Mouse (Mus musculus): Measurements from ENCODE around the gene Skp2. TPM values are rescaled to one million over a fixed set of nuclear protein-coding genes. Genes with fewer than 3 reads are reported as not detected.
"Not testable (repeated sequence)": the region's sequence is repeated elsewhere in the genome, so short reads cannot be mapped to it uniquely, and the experiment has no call there.

The Skp2 gene
- 19.0 and 22.1 TPM in 2 replicates for polyA plus RNA-seq (2011; ENCODE audit: insufficient read length, low read depth, missing spikeins)

DNA sequence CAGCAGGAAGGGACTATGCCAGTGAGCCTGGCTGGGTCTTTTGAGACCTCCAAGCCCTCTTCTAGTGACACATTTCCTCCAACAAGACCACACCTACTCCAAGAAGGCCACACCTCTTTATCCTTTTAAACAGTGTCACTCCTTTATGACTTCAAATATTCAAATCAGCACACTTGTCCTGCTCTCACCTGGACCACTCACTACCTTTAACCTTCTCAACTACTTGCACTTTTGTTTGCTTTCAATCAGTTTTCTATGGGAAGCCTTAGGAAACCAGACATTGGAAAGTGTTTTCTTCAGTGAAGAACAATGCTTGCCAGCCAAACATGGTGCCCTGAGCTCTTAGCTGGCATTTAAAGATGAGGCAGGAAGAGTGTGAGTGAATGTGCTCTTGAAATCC, at the start of gene Skp2:
Skp2 (minus strand) TSS at position 101 of the 400 bp plus-strand sequence.
- no peaks in the 10 kb centered on the region for H3K4me1 ChIP-seq (ENCODE audit: control insufficient read depth, insufficient read depth, low read length)
- no peak within 1 kb of the TSS for H3K27ac ChIP-seq (ENCODE audit: insufficient read depth, low read length)
- H3K4me3 ChIP-seq (ENCODE audit: insufficient read depth, low read length), result no peak within 1 kb of the TSS
- TF ChIP-seq POLR2A (IDR thresholded peaks at IDR 0.05; ENCODE audit: low read depth, low read length) (no peak), CTCF (IDR thresholded peaks at IDR 0.05; ENCODE audit: borderline replicate concordance, insufficient read depth, low read length) (no peak)

DNA sequence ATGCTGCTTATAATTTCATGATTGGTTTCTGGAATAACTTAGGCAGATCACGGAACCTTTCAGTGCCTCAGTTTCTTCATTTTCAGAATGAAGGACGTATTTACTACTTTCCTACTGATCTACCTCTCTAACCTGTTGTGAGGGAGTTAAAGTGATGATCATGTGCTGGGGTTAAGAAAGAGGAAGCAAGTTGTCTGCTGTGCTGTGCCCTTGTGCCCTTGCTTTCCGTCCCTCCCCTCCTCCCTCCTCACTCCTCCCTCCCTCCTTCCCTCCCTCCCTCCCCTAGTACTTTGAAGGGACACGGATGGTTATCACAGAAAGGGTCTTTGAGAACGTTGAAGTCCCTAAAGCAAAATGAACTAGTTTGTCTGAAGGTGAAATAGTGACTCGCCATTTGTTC, 43.2 kb upstream of the Skp2 start:
- Histone ChIP-seq H3K4me1 (ENCODE audit: control insufficient read depth, insufficient read depth, low read length) (no peaks in the 10 kb centered on the region), H3K27ac (ENCODE audit: insufficient read depth, low read length) (no peak overlapping the region), H3K4me3 (ENCODE audit: insufficient read depth, low read length) (no peak overlapping the region)
- no peak for TF ChIP-seq CTCF (IDR thresholded peaks at IDR 0.05; ENCODE audit: borderline replicate concordance, insufficient read depth, low read length)
- TF ChIP-seq POLR2A (IDR thresholded peaks at IDR 0.05; ENCODE audit: low read depth, low read length), result no peak

GRCm38 (mm10) chr15:9192685-9193084, 37.5 kb upstream of the Skp2 start:
- H3K27ac ChIP-seq (ENCODE audit: insufficient read depth, low read length); H3K4me3 ChIP-seq (ENCODE audit: insufficient read depth, low read length); H3K4me1 ChIP-seq (ENCODE audit: control insufficient read depth, insufficient read depth, low read length): not testable (repeated sequence)

GRCm38 (mm10) chr15:9189796-9190195, 34.6 kb upstream of the Skp2 start:
- H3K27ac ChIP-seq (ENCODE audit: insufficient read depth, low read length), result no peak overlapping the region

DNA sequence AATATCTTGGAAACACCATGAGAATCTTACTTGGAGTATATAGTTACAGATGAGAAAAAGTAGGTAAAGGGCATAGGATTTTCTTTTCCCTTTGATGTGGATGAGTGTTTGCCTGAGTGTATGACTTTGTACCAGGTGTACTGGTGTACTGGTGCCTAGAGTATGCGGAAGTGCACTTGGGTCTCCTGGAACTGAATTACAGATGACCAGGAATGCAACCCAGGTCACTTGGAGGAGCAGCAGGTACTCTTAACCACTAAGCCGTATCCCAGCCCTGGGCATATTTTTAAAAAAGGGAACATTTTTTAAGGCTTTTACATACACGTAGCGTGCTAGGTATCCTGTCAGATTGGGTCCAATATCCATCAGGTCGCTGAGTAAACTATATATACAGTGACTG, 28.8 kb upstream of the Skp2 start:
- Histone ChIP-seq H3K4me3 (ENCODE audit: insufficient read depth, low read length) (no peak overlapping the region), H3K4me1 (ENCODE audit: control insufficient read depth, insufficient read depth, low read length) (no peaks in the 10 kb centered on the region), H3K27ac (ENCODE audit: insufficient read depth, low read length) (no peak overlapping the region)
- TF ChIP-seq POLR2A (IDR thresholded peaks at IDR 0.05; ENCODE audit: low read depth, low read length) (no peak), CTCF (IDR thresholded peaks at IDR 0.05; ENCODE audit: borderline replicate concordance, insufficient read depth, low read length) (no peak)

More at GRCm38 (mm10) chr15:9189796-9190195, 34.6 kb upstream of the Skp2 start:
- TF ChIP-seq CTCF (IDR thresholded peaks at IDR 0.05; ENCODE audit: borderline replicate concordance, insufficient read depth, low read length), result no peak
- no peak for TF ChIP-seq POLR2A (IDR thresholded peaks at IDR 0.05; ENCODE audit: low read depth, low read length)
- no peaks in the 10 kb centered on the region for H3K4me1 ChIP-seq (ENCODE audit: control insufficient read depth, insufficient read depth, low read length)
- no peak overlapping the region for H3K4me3 ChIP-seq (ENCODE audit: insufficient read depth, low read length)

- H3K4me1 ChIP-seq (ENCODE audit: control insufficient read depth, insufficient read depth, low read length), result no peaks in the 10 kb centered on the region
- TF ChIP-seq POLR2A (IDR thresholded peaks at IDR 0.05; ENCODE audit: low read depth, low read length) (no peak), CTCF (IDR thresholded peaks at IDR 0.05; ENCODE audit: borderline replicate concordance, insufficient read depth, low read length) (no peak)
- H3K4me3 ChIP-seq (ENCODE audit: insufficient read depth, low read length), result no peak overlapping the region
- H3K27ac ChIP-seq (ENCODE audit: insufficient read depth, low read length), result no peak overlapping the region
Measured at GRCm38 (mm10) chr15:9177038-9177437, 21.8 kb upstream of the Skp2 start.

DNA sequence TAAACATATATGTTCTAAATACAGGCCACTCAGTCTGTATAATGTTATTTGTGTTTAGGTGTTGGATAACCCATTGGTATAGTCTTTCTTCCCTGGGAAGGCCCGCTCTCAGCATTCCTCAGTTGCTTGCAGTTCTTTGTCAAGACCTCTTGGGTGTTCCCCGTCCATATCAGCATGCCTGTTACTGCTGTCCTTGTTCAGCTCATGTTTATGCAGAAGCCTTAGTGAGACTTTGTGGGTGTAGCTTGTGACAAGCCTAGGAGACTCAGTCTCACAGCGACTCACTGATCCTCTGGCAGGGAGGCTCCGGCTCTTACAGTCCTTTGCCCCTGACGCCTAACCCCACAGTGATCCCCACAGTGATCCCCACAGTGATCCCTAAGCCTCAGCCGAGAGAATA, 8.9 kb upstream of the Skp2 start:
- Histone ChIP-seq H3K27ac (ENCODE audit: insufficient read depth, low read length) (no peak overlapping the region), H3K4me1 (ENCODE audit: control insufficient read depth, insufficient read depth, low read length) (no peaks in the 10 kb centered on the region), H3K4me3 (ENCODE audit: insufficient read depth, low read length) (no peak overlapping the region)
- no peak for TF ChIP-seq POLR2A (IDR thresholded peaks at IDR 0.05; ENCODE audit: low read depth, low read length)
- no peak for TF ChIP-seq CTCF (IDR thresholded peaks at IDR 0.05; ENCODE audit: borderline replicate concordance, insufficient read depth, low read length)

DNA sequence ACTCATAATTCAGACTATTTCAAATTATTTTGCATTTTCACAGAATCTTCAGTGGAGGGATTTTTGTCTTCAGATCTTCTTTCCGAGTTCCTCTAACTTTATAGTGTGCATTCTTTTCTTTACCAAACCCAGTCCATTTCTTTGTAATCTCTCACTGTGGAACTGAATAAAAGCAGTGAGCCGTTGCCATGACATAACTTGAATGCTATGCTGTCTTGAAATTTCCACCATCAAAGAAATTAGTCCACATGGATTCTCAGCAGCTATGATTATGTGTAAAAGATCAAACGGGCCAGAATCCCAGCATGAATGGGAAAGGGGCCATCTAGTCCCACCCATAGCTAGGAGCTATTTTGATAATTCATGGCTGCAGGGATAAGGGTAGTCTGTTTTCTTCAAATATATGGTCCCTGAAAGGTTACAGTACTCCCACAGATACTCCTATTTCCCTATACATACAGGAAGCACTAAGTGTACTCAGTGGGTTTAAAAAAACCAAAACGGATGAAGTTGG, 7.4 kb upstream of the Skp2 start:
- no peaks in the 10 kb centered on the region for H3K4me1 ChIP-seq (ENCODE audit: control insufficient read depth, insufficient read depth, low read length)
- no peak for TF ChIP-seq CTCF (IDR thresholded peaks at IDR 0.05; ENCODE audit: borderline replicate concordance, insufficient read depth, low read length)
- no peak for TF ChIP-seq POLR2A (IDR thresholded peaks at IDR 0.05; ENCODE audit: low read depth, low read length)
- no peak overlapping the region for H3K27ac ChIP-seq (ENCODE audit: insufficient read depth, low read length)
- no peak overlapping the region for H3K4me3 ChIP-seq (ENCODE audit: insufficient read depth, low read length)

- peak overlapping the region; percentile 87 for H3K4me3 ChIP-seq (ENCODE audit: insufficient read depth, low read length)
- TF ChIP-seq CTCF (IDR thresholded peaks at IDR 0.05; ENCODE audit: borderline replicate concordance, insufficient read depth, low read length), result no peak
- TF ChIP-seq POLR2A (IDR thresholded peaks at IDR 0.05; ENCODE audit: low read depth, low read length), result no peak
Measured at GRCm38 (mm10) chr15:9140684-9141171, 14.5 kb downstream of the Skp2 start.

GRCm38 (mm10) chr15:9140252-9140680, 15.0 kb downstream of the Skp2 start, which contains the start of gene Lmbrd2:
Lmbrd2 (plus strand) TSS chr15:9140550.
- H3K4me1 ChIP-seq (ENCODE audit: control insufficient read depth, insufficient read depth, low read length), result peaks cover 2% of the 10 kb centered on the region; the same call in 1 of the 2 replicates
- TF ChIP-seq POLR2A (IDR thresholded peaks at IDR 0.05; ENCODE audit: low read depth, low read length), result peak; percentile 79
- no peak for TF ChIP-seq CTCF (IDR thresholded peaks at IDR 0.05; ENCODE audit: borderline replicate concordance, insufficient read depth, low read length)
- peak within 1 kb of the TSS; percentile 87 for H3K4me3 ChIP-seq (ENCODE audit: insufficient read depth, low read length)
- peak within 1 kb of the TSS; percentile 20; the same call in 1 of the 2 replicates for H3K27ac ChIP-seq (ENCODE audit: insufficient read depth, low read length)

More at GRCm38 (mm10) chr15:9140684-9141171, 14.5 kb downstream of the Skp2 start:
- Histone ChIP-seq H3K27ac (ENCODE audit: insufficient read depth, low read length) (no peak overlapping the region), H3K4me1 (ENCODE audit: control insufficient read depth, insufficient read depth, low read length) (peaks cover 2% of the 10 kb centered on the region; the same call in 1 of the 2 replicates)

Data from embryonic fibroblast, embryonic 13.5 days (primary cell).